ENCODE assay signal across 12 mouse cellular contexts in genomic region chr12:71627421-71628339, GRCm38 (mm10).
DNase-seq lines count a peak whose midpoint lies in the region; ATAC-seq and TF ChIP-seq lines count a peak whose summit lies in the region.
"Had no signal": no experiment of that assay in that cellular context is flagged by ENCODE, and none has a peak within 500 bp of the region (broad histone marks: within the 10 kb centered on the region; RNA-seq: fewer than 3 reads in every experiment).

No protein-coding gene starts in this region.

- H3K27ac ChIP-seq in lung, embryonic 14.5 days (ENCODE audit: low read depth): peak overlapping the region; percentile 48
- H3K27ac ChIP-seq in forebrain, postnatal 0 days (ENCODE audit: low read depth, low read length): peak overlapping the region; percentile 50; the same call in 1 of the 2 replicates

- 42% methylated on average over 17 of the region's 17 CpGs for WGBS in lung, embryonic 14.5 days
- 56% methylated on average over 17 of the region's 17 CpGs for WGBS in forebrain, postnatal 0 days

- no peaks in the 10 kb centered on the region for H3K27me3 ChIP-seq in lung, embryonic 14.5 days (ENCODE audit: insufficient read depth, low read length)
- H3K27me3 ChIP-seq in forebrain, postnatal 0 days (ENCODE audit: insufficient read depth, low read length): no peaks in the 10 kb centered on the region
- H3K27me3 ChIP-seq: limb, embryonic 15.5 days; Patski had no signal

- no peaks in the 10 kb centered on the region for H3K36me3 ChIP-seq in lung, embryonic 14.5 days (ENCODE audit: insufficient read depth)
- no peaks in the 10 kb centered on the region for H3K36me3 ChIP-seq in forebrain, postnatal 0 days (ENCODE audit: insufficient read depth)
- H3K36me3 ChIP-seq: limb, embryonic 15.5 days had no signal

- no peaks in the 10 kb centered on the region for H3K9me3 ChIP-seq in lung, embryonic 14.5 days (ENCODE audit: low read depth, low read length)
- H3K9me3 ChIP-seq in forebrain, postnatal 0 days (ENCODE audit: low read length): no peaks in the 10 kb centered on the region
- H3K9me3 ChIP-seq: limb, embryonic 15.5 days had no signal

- H3K4me3 ChIP-seq in lung, embryonic 14.5 days (ENCODE audit: low read depth, low read length): no peak overlapping the region
- no peak overlapping the region for H3K4me3 ChIP-seq in forebrain, postnatal 0 days (ENCODE audit: low read depth, low read length)
- H3K4me3 ChIP-seq: erythroblast, embryonic 14.5 days; limb, embryonic 15.5 days had no signal

- H3K4me1 ChIP-seq in lung, embryonic 14.5 days (ENCODE audit: insufficient read depth): peaks cover 23% of the 10 kb centered on the region
- H3K4me1 ChIP-seq in forebrain, postnatal 0 days (ENCODE audit: insufficient read depth): peaks cover 13% of the 10 kb centered on the region; the same call in 1 of the 2 replicates

- H3K4me2 ChIP-seq in lung, embryonic 14.5 days: peak overlapping the region; percentile 1; the same call in 1 of the 2 replicates
- H3K4me2 ChIP-seq in forebrain, postnatal 0 days (ENCODE audit: low read depth): no peak overlapping the region
- H3K4me2 ChIP-seq: limb, embryonic 15.5 days had no signal

- DNase-seq in heart, adult 11 months: peak; percentile 90
- no peak for DNase-seq in heart, postnatal 14 days
- DNase-seq in lung, embryonic 14.5 days: peak; percentile 61
- no peak for DNase-seq in lung, postnatal 10 days
- no peak for DNase-seq in forebrain, postnatal 0 days
- DNase-seq in layer of hippocampus, adult 9-11 months: peak; percentile 18
- no peak for DNase-seq in left cerebral cortex, postnatal 14 days (ENCODE audit: low spot score in 2 of 2)
- no peak for DNase-seq in right cerebral cortex, postnatal 4 days
- DNase-seq: adrenal gland, postnatal 36 days had no signal

- TF ChIP-seq CTCF in lung, embryonic 14.5 days (IDR thresholded peaks at IDR 0.05; ENCODE audit: low read depth): no peak
- TF ChIP-seq CTCF in forebrain, postnatal 0 days (IDR thresholded peaks at IDR 0.05; ENCODE audit: low read depth): no peak

- ATAC-seq in lung, embryonic 14.5 days (ENCODE audit: insufficient read depth): no peak
- ATAC-seq in forebrain, postnatal 0 days: no peak; the same call in 1 of the 2 replicates
- ATAC-seq: Patski had no signal

- no peak overlapping the region for H3K9ac ChIP-seq in lung, embryonic 14.5 days
- no peak overlapping the region for H3K9ac ChIP-seq in forebrain, postnatal 0 days
- H3K9ac ChIP-seq: limb, embryonic 15.5 days had no signal

- intact Hi-C loops in heart, postnatal 14 days (cut with DNase I): no loop called here
- intact Hi-C loops in left cerebral cortex, postnatal 14 days (cut with DNase I): no loop called here

Comparison
In these comparisons a context has a peak if more than half of its experiments do, and no peak if none do; other contexts are left out.
1. DNase-seq: peak in heart, adult 11 months (single experiment), lung, embryonic 14.5 days (single experiment) and layer of hippocampus, adult 9-11 months (single experiment); none in heart, postnatal 14 days (0 of 2), lung, postnatal 10 days (single experiment), forebrain, postnatal 0 days (single experiment), left cerebral cortex, postnatal 14 days (0 of 2) and right cerebral cortex, postnatal 4 days (single experiment).